Mouse (Mus musculus) naive thymus-derived CD4-positive, alpha-beta T cell, adult 2 months (primary cell): ENCODE results near the gene Lrfn1.

Experiments used
- DNase-seq: peaks from one replicate; pipeline ENCODE4 v3.0.0-alpha.2; 2011; ENCODE audit warnings: low read depth

Gene Lrfn1

GRCm38 (mm10) chr7:28511441-28511840 is 59.7 kb downstream of the Lrfn1 start:
- DNase-seq: no peak
